Mouse (Mus musculus) neural tube, embryonic 13.5 days (tissue): ENCODE results near the gene Dapk1. TPM values are rescaled to one million over a fixed set of nuclear protein-coding genes. Genes with fewer than 3 reads are reported as not detected.

Experiments used
- ATAC-seq: fragments of 200-750 bp; cut with Nextera tagmentation; 2 replicates; pipeline ENCODE4 v1.8.0; 2017; ENCODE audit warnings: low read depth, mild to moderate bottlenecking, moderate TSS enrichment, moderate library complexity
- H3K27ac ChIP-seq: fragments of 300-500 bp; sonication (generic); replicated peaks from 2 replicates; pipeline ENCODE4 v1.5.1; 2015; ENCODE audit warnings: moderate library complexity, mild to moderate bottlenecking, inconsistent platforms
- H3K27me3 ChIP-seq: fragments of 300-500 bp; sonication (generic); 2 replicates; pipeline ENCODE4 v1.6.1; 2015; ENCODE audit warnings: mild to moderate bottlenecking, inconsistent platforms
- H3K36me3 ChIP-seq: fragments of 300-500 bp; sonication (generic); 2 replicates; pipeline ENCODE4 v1.6.1; 2015; ENCODE audit warnings: mild to moderate bottlenecking, inconsistent platforms
- H3K4me1 ChIP-seq: fragments of 300-500 bp; sonication (generic); replicated peaks from 2 replicates; pipeline ENCODE4 v1.6.1; 2015; ENCODE audit warnings: inconsistent platforms
- H3K4me2 ChIP-seq: fragments of 300-500 bp; sonication (generic); 2 replicates; pipeline ENCODE4 v1.6.1; 2015; ENCODE audit warnings: inconsistent platforms, mild to moderate bottlenecking, moderate library complexity
- H3K4me3 ChIP-seq: fragments of 300-500 bp; sonication (generic); 2 replicates; pipeline ENCODE4 v1.5.1; 2015; ENCODE audit warnings: mild to moderate bottlenecking, inconsistent platforms
- H3K9ac ChIP-seq: fragments of 300-500 bp; sonication (generic); 2 replicates; pipeline ENCODE4 v1.6.1; 2015; ENCODE audit warnings: moderate library complexity, mild to moderate bottlenecking, inconsistent platforms
- H3K9me3 ChIP-seq: fragments of 300-500 bp; sonication (generic); 2 replicates; pipeline ENCODE4 v1.6.1; 2016; ENCODE audit warnings: inconsistent platforms
- WGBS: fragments of 180-500 bp; shearing (Covaris S2); methylation state at CpG from one replicate; pipeline ENCODE4 v1.1.7; 2015; 5-methylcytosine and 5-hydroxymethylcytosine counted together
- polyA plus RNA-seq: library from polyadenylated mRNA; unstranded; fragments of >200 nt; fragmentation: Nextera tagmentation; extraction: Ambion mirVana; gene quantifications from 2 replicates; pipeline ENCODE4 v1.2.1, GENCODE M21; 2015

The Dapk1 gene
- polyA plus RNA-seq, 1 experiment from 2014 or later, result 35.1 TPM

- no peak overlapping the region for H3K4me2 ChIP-seq
- 79% methylated on average over 2 of the region's 2 CpGs for WGBS
- H3K4me3 ChIP-seq, result no peak overlapping the region
- H3K27ac ChIP-seq, result no peak overlapping the region
- H3K9me3 ChIP-seq, result no peaks in the 10 kb centered on the region
- H3K36me3 ChIP-seq, result no peaks in the 10 kb centered on the region
- no peaks in the 10 kb centered on the region for H3K4me1 ChIP-seq
- ATAC-seq, result no peak
- H3K27me3 ChIP-seq, result no peaks in the 10 kb centered on the region
- no peak overlapping the region for H3K9ac ChIP-seq
Observed at GRCm38 (mm10) chr13:60809690-60810089, 207.9 kb downstream of the Dapk1 start.

DNA sequence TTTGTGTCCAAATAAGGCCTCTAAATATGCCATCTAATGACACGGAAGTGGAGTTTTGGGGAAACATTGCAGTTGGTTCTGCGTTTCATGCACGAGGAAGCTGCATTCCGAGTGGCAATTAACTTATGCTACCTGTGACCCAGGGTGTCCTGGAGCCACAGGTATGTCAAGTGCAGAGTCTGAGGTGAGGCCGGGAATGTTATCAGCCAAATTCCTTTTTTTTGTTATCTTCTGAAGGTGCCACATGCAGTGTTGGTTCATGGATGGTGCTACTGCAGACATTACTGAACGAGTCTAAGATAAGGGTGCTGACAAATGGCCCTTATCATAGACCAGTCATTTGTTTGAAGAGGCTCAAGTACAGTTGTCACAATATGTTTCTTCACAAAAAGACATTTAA lies 211.0 kb downstream of the Dapk1 start:
- Histone ChIP-seq H3K9ac (no peak overlapping the region), H3K27ac (no peak overlapping the region), H3K9me3 (no peaks in the 10 kb centered on the region), H3K4me2 (no peak overlapping the region), H3K4me3 (no peak overlapping the region), H3K4me1 (no peaks in the 10 kb centered on the region), H3K27me3 (no peaks in the 10 kb centered on the region), H3K36me3 (no peaks in the 10 kb centered on the region)
- ATAC-seq, result no peak
- WGBS, result 93% methylated on average over 6 of the region's 6 CpGs

Other genes starting within 250 kb of the Dapk1 start
- not detected in 2 replicates for gene BC051665, start 184.4 kb downstream of the Dapk1 start, polyA plus RNA-seq
- gene Ctsll3, start 200.9 kb downstream of the Dapk1 start, polyA plus RNA-seq, result not detected in 2 replicates